Mouse (Mus musculus) stomach, postnatal 0 days (tissue): ENCODE measurements around the gene Akip1. TPM values are rescaled to one million over a fixed set of nuclear protein-coding genes. Genes with fewer than 3 reads are reported as not detected.

Experiments used
- ATAC-seq: fragments of 200-750 bp; cut with Nextera tagmentation; 2 replicates; pipeline ENCODE4 v1.8.0; 2017; ENCODE audit not compliant: low FRiP score, low TSS enrichment
- DNase-seq: peaks from one replicate; pipeline ENCODE4 v3.0.0-alpha.2; 2016; ENCODE audit warnings: low spot score
- H3K27ac ChIP-seq: fragments of 300-500 bp; sonication (generic); replicated peaks from 2 replicates; pipeline ENCODE4 v1.5.1; 2014; ENCODE audit warnings: mild to moderate bottlenecking, control low read depth
- H3K27me3 ChIP-seq: fragments of 300-500 bp; sonication (generic); 2 replicates; pipeline ENCODE4 v1.6.1; 2014; ENCODE audit warnings: low read length; ENCODE audit not compliant: control insufficient read depth, insufficient read depth
- H3K36me3 ChIP-seq: fragments of 300-500 bp; sonication (generic); 2 replicates; pipeline ENCODE4 v1.6.1; 2014; ENCODE audit warnings: low read length, mixed read lengths; ENCODE audit not compliant: control insufficient read depth, insufficient read depth
- H3K4me1 ChIP-seq: fragments of 300-500 bp; sonication (generic); replicated peaks from 2 replicates; pipeline ENCODE4 v1.6.1; 2014; ENCODE audit warnings: antibody characterized with exemption; ENCODE audit not compliant: control insufficient read depth, insufficient read depth
- H3K4me2 ChIP-seq: fragments of 300-500 bp; sonication (generic); replicated peaks from 2 replicates; pipeline ENCODE4 v1.6.1; 2014; ENCODE audit warnings: low read depth, mild to moderate bottlenecking, control low read depth, moderate library complexity
- H3K4me3 ChIP-seq: fragments of 300-500 bp; sonication (generic); 2 replicates; pipeline ENCODE4 v1.5.1; 2014; ENCODE audit warnings: low read depth, low read length, control low read depth
- H3K9ac ChIP-seq: fragments of 300-500 bp; sonication (generic); 2 replicates; pipeline ENCODE4 v1.6.1; 2014; ENCODE audit warnings: mild to moderate bottlenecking, low read length, control low read depth, mixed read lengths
- H3K9me3 ChIP-seq: fragments of 300-500 bp; sonication (generic); 2 replicates; pipeline ENCODE4 v1.6.1; 2016; ENCODE audit warnings: low read length; ENCODE audit not compliant: control insufficient read depth
- CTCF ChIP-seq: IDR thresholded peaks from 2 replicates; pipeline ENCODE4 v1.5.1; 2016; ENCODE audit warnings: antibody characterized with exemption, low read depth, mild to moderate bottlenecking, moderate library complexity
- EP300 ChIP-seq: optimal IDR thresholded peaks from 2 replicates; pipeline ENCODE3; 2016; ENCODE audit warnings: antibody characterized with exemption
- WGBS: fragments of 180-500 bp; shearing (Covaris S2); extraction: QIAGEN DNeasy Blood & Tissue Kit; methylation state at CpG from one replicate; pipeline ENCODE4 v1.1.7; 2014; 5-methylcytosine and 5-hydroxymethylcytosine counted together
- polyA plus RNA-seq: library from polyadenylated mRNA; unstranded; fragments of >200 nt; fragmentation: Nextera tagmentation; extraction: Ambion mirVana; gene quantifications from 2 replicates; pipeline ENCODE4 v1.2.1, GENCODE M21; 2015

The Akip1 gene
- polyA plus RNA-seq = 36.8 and 38.6 TPM in 2 replicates

- Histone ChIP-seq H3K9ac (peak within 1 kb of the TSS; percentile 79), H3K27ac (peak within 1 kb of the TSS; percentile 89), H3K4me3 (peak within 1 kb of the TSS; percentile 68), H3K4me2 (peak within 1 kb of the TSS; percentile 83), H3K4me1 (no peaks in the 10 kb centered on the region), H3K27me3 (no peaks in the 10 kb centered on the region), H3K9me3 (no peaks in the 10 kb centered on the region), H3K36me3 (no peaks in the 10 kb centered on the region)
- 1% methylated on average over 61 of the region's 61 CpGs for WGBS
- TF ChIP-seq CTCF (no peak), EP300 (no peak)
- peak; percentile 97 for DNase-seq
- peak; percentile 91 for ATAC-seq
These were observed at the start of gene Akip1, which contains the start of gene St5 for GRCm38 (mm10) chr7:109703190-109704015. TSS of gene Akip1 (plus strand) at chr7:109703690. TSS of gene St5 (minus strand) at chr7:109703605.

- H3K4me1 ChIP-seq = no peaks in the 10 kb centered on the region
- H3K4me3 ChIP-seq = no peak overlapping the region
- H3K4me2 ChIP-seq = no peak overlapping the region
- H3K27me3 ChIP-seq = no peaks in the 10 kb centered on the region
- 78% methylated on average over 5 of the region's 5 CpGs for WGBS
- no peak for TF ChIP-seq CTCF
- TF ChIP-seq EP300 = no peak
- no peaks in the 10 kb centered on the region for H3K36me3 ChIP-seq
- DNase-seq = no peak
- no peak overlapping the region for H3K27ac ChIP-seq
- no peaks in the 10 kb centered on the region for H3K9me3 ChIP-seq
- ATAC-seq = no peak
- H3K9ac ChIP-seq = no peak overlapping the region
These were observed 48.6 kb upstream of the Akip1 start for GRCm38 (mm10) chr7:109654871-109655270.

- Histone ChIP-seq H3K36me3 (no peaks in the 10 kb centered on the region), H3K27ac (no peak overlapping the region), H3K4me2 (no peak overlapping the region), H3K4me1 (no peaks in the 10 kb centered on the region), H3K4me3 (no peak overlapping the region), H3K9me3 (no peaks in the 10 kb centered on the region), H3K27me3 (no peaks in the 10 kb centered on the region), H3K9ac (no peak overlapping the region)
- TF ChIP-seq EP300 = no peak
- TF ChIP-seq CTCF = no peak
- 35% methylated on average over 6 of the region's 6 CpGs for WGBS
- ATAC-seq (no peak), DNase-seq (no peak)
These were observed 45.6 kb upstream of the Akip1 start for GRCm38 (mm10) chr7:109657884-109658283.

GRCm38 (mm10) chr7:109659278-109659677 lies 44.2 kb upstream of the Akip1 start:
- DNase-seq (no peak), ATAC-seq (no peak)
- Histone ChIP-seq H3K27me3 (no peaks in the 10 kb centered on the region), H3K27ac (no peak overlapping the region), H3K4me2 (no peak overlapping the region), H3K9ac (no peak overlapping the region), H3K9me3 (no peaks in the 10 kb centered on the region), H3K4me3 (no peak overlapping the region), H3K4me1 (no peaks in the 10 kb centered on the region), H3K36me3 (no peaks in the 10 kb centered on the region)
- WGBS = 93% methylated on average over 2 of the region's 2 CpGs
- TF ChIP-seq CTCF = no peak
- TF ChIP-seq EP300 = no peak

- Histone ChIP-seq H3K4me1 (no peaks in the 10 kb centered on the region), H3K9me3 (no peaks in the 10 kb centered on the region), H3K4me3 (no peak overlapping the region), H3K36me3 (no peaks in the 10 kb centered on the region), H3K9ac (no peak overlapping the region), H3K27me3 (no peaks in the 10 kb centered on the region), H3K27ac (no peak overlapping the region), H3K4me2 (no peak overlapping the region)
- no peak for ATAC-seq
- TF ChIP-seq CTCF = no peak
- no peak for TF ChIP-seq EP300
- WGBS = 74% methylated on average over 4 of the region's 4 CpGs
- DNase-seq = no peak
These were observed 40.9 kb upstream of the Akip1 start for GRCm38 (mm10) chr7:109662626-109663025.

GRCm38 (mm10) chr7:109666664-109667063 lies 36.8 kb upstream of the Akip1 start:
- no peak overlapping the region for H3K4me3 ChIP-seq
- DNase-seq = no peak
- H3K4me2 ChIP-seq = no peak overlapping the region
- H3K4me1 ChIP-seq = no peaks in the 10 kb centered on the region; the same call in 1 of the 2 replicates
- 60% methylated on average over 5 of the region's 5 CpGs for WGBS
- H3K27me3 ChIP-seq = no peaks in the 10 kb centered on the region
- H3K9ac ChIP-seq = no peak overlapping the region
- TF ChIP-seq EP300 (no peak), CTCF (no peak)
- H3K9me3 ChIP-seq = no peaks in the 10 kb centered on the region
- no peak for ATAC-seq
- H3K36me3 ChIP-seq = no peaks in the 10 kb centered on the region
- no peak overlapping the region for H3K27ac ChIP-seq
